Mouse (Mus musculus) spleen, postnatal 4 days (tissue): ENCODE data around the gene Tep1.
"Not testable (repeated sequence)": the region's sequence is repeated elsewhere in the genome, so short reads cannot be mapped to it uniquely, and the experiment has no call there.

Source experiments
- DNase-seq, 2 experiments: peaks; one replicate each; pipeline ENCODE4 v3.0.0; 2022; ENCODE audit warnings: low spot score in 2 of 2

The Tep1 gene

GRCm38 (mm10) chr14:50869889-50870804, at the start of gene Tep1:
Gene Tep1 (minus strand): TSS chr14:50870560.
- peak; percentile 52 to 83 for DNase-seq

DNA sequence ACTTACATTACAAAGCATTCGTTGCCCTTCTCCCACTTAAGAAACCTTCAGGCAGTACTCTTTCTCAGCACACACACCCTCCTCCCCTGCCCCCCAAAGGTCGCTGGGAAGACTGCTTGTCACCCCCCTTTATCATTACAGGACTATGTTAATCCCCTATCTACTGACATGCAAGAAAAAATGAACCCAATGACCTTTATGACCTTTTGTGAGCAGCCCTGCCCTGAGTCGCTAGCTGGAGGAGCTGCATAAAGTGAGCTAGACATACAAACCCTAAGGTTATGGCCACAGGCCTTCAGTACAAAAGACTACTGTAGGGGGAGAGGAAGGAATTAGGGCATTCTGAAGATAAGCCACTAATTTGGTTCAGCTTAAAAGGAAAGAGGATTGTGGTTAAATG, 41.0 kb upstream of the Tep1 start:
- no peak for DNase-seq

GRCm38 (mm10) chr14:50908126-50908525, 37.8 kb upstream of the Tep1 start:
- no peak for DNase-seq

- DNase-seq: not testable (repeated sequence)
Measured at GRCm38 (mm10) chr14:50905327-50905726, 35.0 kb upstream of the Tep1 start.

- DNase-seq: no peak
Measured at GRCm38 (mm10) chr14:50904828-50905129, 34.4 kb upstream of the Tep1 start.

- DNase-seq: no peak
Measured at GRCm38 (mm10) chr14:50903973-50904827, 33.8 kb upstream of the Tep1 start.

DNA sequence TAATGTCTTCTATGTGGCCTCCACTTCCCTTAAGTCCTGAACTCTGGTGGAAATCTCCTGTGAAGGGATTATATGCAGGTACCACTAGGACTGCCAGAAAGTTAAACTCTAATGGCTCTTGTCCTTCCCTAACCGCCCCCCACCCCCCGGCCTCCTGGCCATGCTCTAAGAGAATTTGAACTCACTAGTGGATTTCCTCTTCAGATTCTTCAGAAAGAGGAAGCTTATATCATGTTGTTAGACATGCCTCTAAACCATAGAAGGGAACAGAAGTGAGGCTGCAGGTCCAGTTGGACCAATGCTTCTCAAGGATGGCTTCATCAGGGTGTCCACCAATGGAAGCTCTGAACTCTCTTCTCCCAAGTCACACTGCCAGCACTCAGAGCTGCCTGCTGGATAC, 27.6 kb upstream of the Tep1 start:
- not testable (repeated sequence) for DNase-seq

GRCm38 (mm10) chr14:50897374-50897765, 27.0 kb upstream of the Tep1 start, which contains the start of gene Klhl33:
Gene Klhl33 (minus strand): TSS chr14:50897507.
- DNase-seq: no peak

GRCm38 (mm10) chr14:50896747-50897373, 26.5 kb upstream of the Tep1 start:
- DNase-seq: no peak

DNA sequence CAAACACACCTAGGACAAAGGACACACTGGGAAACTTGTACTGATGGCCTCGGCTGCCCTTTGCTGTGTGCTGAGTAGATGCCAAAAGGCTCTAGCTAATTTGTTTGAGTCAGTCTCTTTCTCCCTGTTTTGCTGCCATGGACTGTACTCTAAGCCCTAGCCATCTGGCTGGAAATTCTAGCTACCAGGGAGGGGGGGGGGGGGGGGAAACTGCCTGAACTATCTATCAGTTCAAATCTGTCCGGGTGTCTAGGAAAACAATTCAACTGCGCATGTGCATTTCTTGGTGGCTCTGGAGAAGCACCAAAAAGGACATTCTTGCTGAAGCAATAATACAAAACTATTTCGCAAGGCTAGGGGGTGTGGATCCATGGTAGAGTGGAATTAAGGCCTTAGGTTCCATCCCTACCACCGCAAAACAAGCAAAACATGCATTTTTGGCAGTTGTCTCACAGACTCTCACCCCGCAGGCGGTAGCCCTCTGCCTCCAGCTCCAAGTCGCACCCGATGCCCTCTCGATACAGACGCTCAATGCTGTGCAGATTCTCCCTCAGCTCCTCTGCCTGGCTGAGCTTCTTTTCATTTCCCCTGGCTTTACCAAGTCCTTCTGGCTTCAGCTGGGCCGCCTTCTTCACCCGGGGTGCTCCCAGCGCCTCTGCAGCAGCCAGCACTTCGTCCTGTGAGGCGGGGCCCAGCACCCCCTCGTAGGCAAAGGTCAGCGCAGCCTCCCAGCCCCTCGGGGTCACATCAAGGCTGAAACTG, 25.8 kb upstream of the Tep1 start:
- no peak for DNase-seq

DNA sequence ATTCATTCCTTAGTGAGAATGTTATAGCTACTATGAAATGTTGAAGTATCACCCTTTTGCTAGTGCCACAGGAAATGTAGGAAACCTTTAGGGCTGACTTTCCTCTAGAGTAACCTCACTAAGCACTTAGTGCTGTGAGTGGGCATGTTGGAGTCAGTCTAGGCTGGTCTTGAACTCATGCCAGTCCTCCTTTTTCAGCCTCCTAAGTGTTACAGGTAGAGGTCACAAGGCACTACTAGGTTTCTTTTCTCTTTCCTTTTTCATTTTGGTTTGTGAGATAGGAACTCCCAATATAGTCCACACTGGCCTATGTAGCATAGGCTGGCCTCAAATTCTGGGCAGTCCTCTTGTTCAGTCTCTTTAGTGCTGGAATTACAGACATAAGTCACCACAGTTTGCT, 25.0 kb upstream of the Tep1 start:
- no peak for DNase-seq

- no peak for DNase-seq
Measured at GRCm38 (mm10) chr14:50892541-50893459, 22.4 kb upstream of the Tep1 start.

GRCm38 (mm10) chr14:50892091-50892490, 21.7 kb upstream of the Tep1 start:
- no peak for DNase-seq

DNA sequence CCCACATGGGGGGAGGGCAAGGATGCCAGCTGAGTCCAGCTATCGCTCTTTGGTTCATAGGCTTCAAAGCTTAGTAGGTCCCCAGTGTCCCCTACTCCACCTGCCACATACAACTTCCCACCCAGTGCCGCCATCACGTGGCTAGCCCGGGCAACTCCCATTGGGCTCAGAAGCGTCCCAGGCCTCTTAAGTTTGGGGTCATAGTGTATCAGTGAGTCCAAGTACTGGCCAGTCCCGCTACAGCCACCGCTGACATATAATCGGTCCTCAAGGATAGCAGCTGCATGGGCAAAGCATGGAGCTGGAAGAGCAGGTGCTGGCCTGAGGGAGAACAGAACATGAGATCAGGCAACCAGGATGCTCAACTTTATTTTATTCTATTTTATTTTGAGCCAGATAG, 21.3 kb upstream of the Tep1 start:
- no peak for DNase-seq

GRCm38 (mm10) chr14:50876236-50876950, 6.0 kb upstream of the Tep1 start:
- DNase-seq: no peak

- no peak for DNase-seq
Measured at GRCm38 (mm10) chr14:50875591-50876230, 5.4 kb upstream of the Tep1 start.

- DNase-seq: no peak
Measured at GRCm38 (mm10) chr14:50875175-50875574, 4.8 kb upstream of the Tep1 start.

DNA sequence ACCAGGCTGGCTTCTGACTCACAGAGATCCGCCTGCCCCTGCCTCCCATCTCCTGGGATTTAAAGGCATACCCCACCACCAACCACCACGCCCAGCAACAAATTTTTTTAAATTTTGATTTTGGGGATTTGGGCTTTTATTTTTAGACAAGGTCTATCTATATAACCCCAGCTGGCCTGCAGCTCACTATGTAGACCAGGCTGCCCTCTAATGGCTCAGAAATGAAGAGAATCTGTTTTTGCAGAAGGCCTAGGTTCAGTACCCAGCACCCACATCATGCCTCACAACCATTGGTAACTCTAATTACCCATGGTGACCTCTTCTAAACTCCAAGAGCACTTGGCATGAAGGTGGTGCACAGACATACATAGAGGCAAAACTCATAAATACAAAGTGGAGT, 924 bp upstream of the Tep1 start:
- no peak for DNase-seq

DNA sequence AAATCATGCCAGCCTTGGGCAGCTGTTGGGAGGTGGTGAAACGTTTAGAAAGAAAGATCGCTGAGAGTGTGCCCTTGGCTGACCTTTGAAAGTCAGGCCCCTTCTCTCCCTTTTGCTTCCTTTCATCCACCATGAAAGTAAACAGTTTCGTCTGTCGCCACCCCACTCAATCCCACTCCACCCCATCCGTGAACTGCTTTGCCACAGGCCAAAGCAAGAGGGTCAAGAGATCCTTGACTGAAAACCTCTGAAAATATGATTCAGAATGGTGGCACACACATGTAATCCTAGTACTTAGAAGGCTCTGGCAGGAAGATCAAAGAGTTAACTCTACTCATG, 414 bp upstream of the Tep1 start:
- no peak for DNase-seq
